Mouse (Mus musculus): ENCODE results near the gene Arl2. TPM values are rescaled to one million over a fixed set of nuclear protein-coding genes. Genes with fewer than 3 reads are reported as not detected.
A peak's percentile ranks its signal among the peaks of the same experiment; 100 is the strongest.

Arl2 gene
- polyA plus RNA-seq, 1 experiment from 2014 or later = 118 TPM

GRCm38 (mm10) chr19:6123330-6123729 is 18.0 kb downstream of the Arl2 start:
- no peak overlapping the region for H3K4me2 ChIP-seq (replicated peaks)
- H3K9me3 ChIP-seq = no peaks in the 10 kb centered on the region
- no peaks in the 10 kb centered on the region for H3K27me3 ChIP-seq
- no peak overlapping the region; the same call in 1 of the 2 replicates for H3K27ac ChIP-seq
- H3K9ac ChIP-seq (replicated peaks) = no peak overlapping the region; the same call in 1 of the 2 replicates
- H3K4me3 ChIP-seq (replicated peaks) = no peak overlapping the region
- H3K36me3 ChIP-seq = 0 out of 2 replicates have a peak, but pooled peaks cover 8% of the 10 kb centered on the region
- WGBS = 78% methylated on average over 8 of the region's 8 CpGs
- peaks cover 23% of the 10 kb centered on the region for H3K4me1 ChIP-seq (replicated peaks)
- no peak for ATAC-seq

DNA sequence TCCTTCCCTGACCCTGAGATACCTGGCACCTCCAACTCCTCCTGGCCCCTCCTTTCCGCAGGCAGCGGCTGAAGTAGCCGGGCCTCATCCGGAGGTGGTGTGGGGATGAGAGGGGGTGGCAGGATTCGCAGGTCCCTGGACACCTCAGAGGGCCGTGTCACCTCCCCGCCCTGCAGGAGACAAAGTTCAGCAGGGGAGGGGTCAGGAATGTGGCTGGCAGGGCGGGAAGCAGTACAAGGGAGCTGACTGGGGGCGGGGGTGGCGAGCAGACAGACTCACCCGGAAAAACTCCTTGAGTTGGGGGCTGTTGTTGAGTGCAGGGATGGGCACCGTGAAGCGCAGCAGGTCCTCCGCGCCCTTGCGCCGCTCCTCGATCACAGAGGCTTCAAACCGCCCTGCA is 19.6 kb downstream of the Arl2 start:
- H3K4me1 ChIP-seq (replicated peaks) = peaks cover 30% of the 10 kb centered on the region
- H3K27me3 ChIP-seq = no peaks in the 10 kb centered on the region
- no peaks in the 10 kb centered on the region for H3K9me3 ChIP-seq
- H3K9ac ChIP-seq (replicated peaks) = peak overlapping the region; percentile 7; the same call in 1 of the 2 replicates
- 40% methylated on average over 19 of the region's 19 CpGs for WGBS
- no peak overlapping the region for H3K4me2 ChIP-seq (replicated peaks)
- H3K27ac ChIP-seq = no peak overlapping the region
- H3K4me3 ChIP-seq (replicated peaks) = no peak overlapping the region
- H3K36me3 ChIP-seq = 0 out of 2 replicates have a peak, but pooled peaks cover 8% of the 10 kb centered on the region
- ATAC-seq = no peak

GRCm38 (mm10) chr19:6118677-6119185 is 22.6 kb downstream of the Arl2 start:
- H3K27me3 ChIP-seq = no peaks in the 10 kb centered on the region
- peak; percentile 68 for ATAC-seq
- peak overlapping the region; percentile 85 for H3K4me3 ChIP-seq (replicated peaks)
- no peaks in the 10 kb centered on the region for H3K9me3 ChIP-seq
- H3K9ac ChIP-seq (replicated peaks) = peak overlapping the region; percentile 92
- peaks cover 35% of the 10 kb centered on the region for H3K36me3 ChIP-seq
- 1% methylated on average over 8 of the region's 8 CpGs for WGBS
- H3K4me2 ChIP-seq (replicated peaks) = peak overlapping the region; percentile 89
- peak overlapping the region; percentile 93 for H3K27ac ChIP-seq
- peaks cover 37% of the 10 kb centered on the region for H3K4me1 ChIP-seq (replicated peaks)

- Histone ChIP-seq H3K4me2 (replicated peaks) (peak within 1 kb of the TSS; percentile 89), H3K4me1 (replicated peaks) (peaks cover 32% of the 10 kb centered on the region), H3K27me3 (no peaks in the 10 kb centered on the region), H3K36me3 (peaks cover 40% of the 10 kb centered on the region), H3K9ac (replicated peaks) (peak within 1 kb of the TSS; percentile 92), H3K4me3 (replicated peaks) (peak within 1 kb of the TSS; percentile 85), H3K27ac (peak within 1 kb of the TSS; percentile 93), H3K9me3 (no peaks in the 10 kb centered on the region)
- peak; percentile 89 for ATAC-seq
- WGBS = under 1% methylated on average over 67 of the region's 77 CpGs
Measured at GRCm38 (mm10) chr19:6117986-6118676, 23.2 kb downstream of the Arl2 start, which contains the start of gene Sac3d1. TSS of gene Sac3d1 (minus strand) at chr19:6118650.

- Histone ChIP-seq H3K4me1 (replicated peaks) (peaks cover 32% of the 10 kb centered on the region), H3K4me2 (replicated peaks) (peak overlapping the region; percentile 89), H3K27ac (peak overlapping the region; percentile 93), H3K9me3 (no peaks in the 10 kb centered on the region), H3K36me3 (peaks cover 47% of the 10 kb centered on the region), H3K27me3 (no peaks in the 10 kb centered on the region), H3K4me3 (replicated peaks) (peak overlapping the region; percentile 85), H3K9ac (replicated peaks) (peak overlapping the region; percentile 92)
- WGBS = 5% methylated on average over 32 of the region's 32 CpGs
- ATAC-seq = no peak
Measured at GRCm38 (mm10) chr19:6117346-6117985, 23.9 kb downstream of the Arl2 start.

DNA sequence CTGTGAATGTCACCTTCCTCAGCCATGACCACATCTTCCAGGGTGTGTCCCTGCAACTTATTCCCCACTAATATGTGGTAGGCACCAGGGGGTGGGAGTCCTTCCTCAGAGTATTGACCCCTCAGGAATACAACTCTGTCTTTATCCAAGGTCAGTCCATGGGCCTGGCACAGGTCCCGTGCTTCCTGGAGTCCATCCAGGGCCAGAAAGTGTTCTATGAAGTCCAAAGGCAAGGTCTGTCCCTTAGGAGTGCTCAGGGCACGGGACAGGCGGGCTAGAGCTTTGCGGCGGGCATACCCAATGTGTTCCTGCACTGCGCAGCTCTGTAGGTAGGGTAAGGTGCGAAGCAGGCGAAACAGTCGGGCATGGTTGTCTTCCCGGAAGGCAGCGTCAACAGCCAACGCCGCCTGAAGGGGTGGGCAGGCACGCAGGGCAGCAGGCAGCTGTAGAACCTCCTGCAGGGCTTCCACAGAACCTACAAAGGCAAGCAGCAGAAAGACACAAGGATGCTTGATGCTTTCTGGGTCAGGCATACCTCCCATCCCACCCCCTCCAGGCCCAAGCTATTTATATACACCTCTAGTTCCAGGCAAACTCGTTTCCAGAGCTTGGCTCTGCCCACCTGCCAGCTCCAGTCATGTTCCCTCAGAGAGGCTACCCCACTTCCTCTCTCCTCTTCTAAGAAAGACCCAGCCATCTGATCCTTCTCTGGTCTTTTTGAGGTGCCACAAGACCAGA is 25.1 kb downstream of the Arl2 start:
- WGBS = 92% methylated on average over 15 of the region's 15 CpGs
- H3K4me3 ChIP-seq (replicated peaks) = peak overlapping the region; percentile 85
- ATAC-seq = no peak
- H3K9ac ChIP-seq (replicated peaks) = peak overlapping the region; percentile 53
- H3K27me3 ChIP-seq = no peaks in the 10 kb centered on the region
- H3K4me1 ChIP-seq (replicated peaks) = peaks cover 32% of the 10 kb centered on the region
- H3K36me3 ChIP-seq = peaks cover 47% of the 10 kb centered on the region
- H3K27ac ChIP-seq = no peak overlapping the region
- peak overlapping the region; percentile 89; the same call in 1 of the 2 replicates for H3K4me2 ChIP-seq (replicated peaks)
- H3K9me3 ChIP-seq = no peaks in the 10 kb centered on the region

DNA sequence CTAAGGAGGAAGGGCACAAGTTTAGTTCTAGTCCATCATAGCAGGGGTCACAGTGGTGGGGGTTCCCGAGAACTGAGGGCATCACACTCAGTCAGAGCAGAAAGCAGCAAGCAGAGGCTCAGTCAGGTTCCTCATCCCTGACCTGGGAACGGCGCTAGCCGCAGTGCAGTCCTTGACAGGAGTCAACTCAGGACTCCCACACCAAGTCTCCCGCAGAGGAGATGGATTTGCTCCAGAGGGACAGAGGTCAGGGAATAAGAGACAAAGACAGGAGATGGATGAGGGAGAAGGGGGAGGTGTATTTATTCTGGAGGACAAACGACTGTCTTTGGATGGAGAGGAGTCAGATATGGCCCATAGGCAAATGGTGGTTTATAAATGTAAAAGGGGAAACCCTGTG is 28.2 kb downstream of the Arl2 start:
- no peak overlapping the region for H3K4me2 ChIP-seq (replicated peaks)
- 73% methylated on average over 6 of the region's 6 CpGs for WGBS

DNA sequence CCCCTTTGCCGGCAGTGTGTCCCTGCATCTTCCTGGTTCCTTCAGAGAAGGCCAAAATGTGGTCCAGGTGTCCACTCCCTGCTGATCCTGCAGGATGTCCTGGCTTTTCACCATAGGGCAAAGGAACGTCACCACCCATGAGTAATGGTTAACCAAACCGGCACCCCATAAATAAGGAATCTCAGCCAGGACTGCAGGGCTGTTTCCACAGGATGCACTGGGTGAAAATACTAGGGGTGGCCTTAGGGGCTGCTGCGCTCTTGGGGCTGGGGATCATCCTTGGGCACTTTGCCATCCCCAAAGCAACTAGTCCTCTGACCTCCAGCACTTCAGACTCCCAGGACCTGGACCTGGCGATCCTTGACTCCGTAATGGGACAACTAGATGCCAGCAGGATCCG is 35.8 kb downstream of the Arl2 start, which contains the start of gene Naaladl1:
TSS of gene Naaladl1 (plus strand) at position 197 of the 400 bp plus-strand sequence.
- H3K9ac ChIP-seq (replicated peaks) = 0 out of 2 replicates have a peak within 1 kb of the TSS, but pooled peaks have one; percentile 1

More for the DNA sequence above, 28.2 kb downstream of the Arl2 start:
- Histone ChIP-seq H3K36me3 (peaks cover 42% of the 10 kb centered on the region), H3K9me3 (no peaks in the 10 kb centered on the region), H3K9ac (replicated peaks) (no peak overlapping the region), H3K27me3 (no peaks in the 10 kb centered on the region), H3K27ac (no peak overlapping the region), H3K4me3 (replicated peaks) (no peak overlapping the region), H3K4me1 (replicated peaks) (peaks cover 17% of the 10 kb centered on the region)
- ATAC-seq = no peak

DNA sequence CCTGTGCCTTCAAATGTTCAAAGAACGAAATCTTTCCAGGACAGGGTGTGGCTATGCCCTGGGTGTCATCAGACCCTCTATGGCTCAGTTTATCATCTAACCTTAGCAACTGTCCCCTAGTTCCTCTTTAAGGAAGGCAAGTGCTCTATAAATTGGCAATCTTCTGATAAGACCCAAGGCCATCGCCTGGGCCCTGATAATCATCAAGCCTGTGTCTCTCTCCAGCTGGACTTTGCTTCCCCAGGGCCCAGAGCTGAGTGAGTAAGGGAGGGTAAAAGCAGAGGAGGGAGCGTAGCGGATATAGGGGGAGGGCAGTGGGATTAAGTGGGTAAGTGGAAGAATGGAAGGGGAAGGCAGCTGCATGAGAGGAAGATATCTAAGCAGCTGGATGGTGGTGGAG is 36.9 kb downstream of the Arl2 start:
- H3K9me3 ChIP-seq = no peaks in the 10 kb centered on the region
- H3K4me3 ChIP-seq (replicated peaks) = no peak overlapping the region
- H3K27me3 ChIP-seq = no peaks in the 10 kb centered on the region
- no peak overlapping the region for H3K27ac ChIP-seq
- no peak overlapping the region for H3K4me2 ChIP-seq (replicated peaks)
- 75% methylated on average over 4 of the region's 4 CpGs for WGBS
- H3K4me1 ChIP-seq (replicated peaks) = no peaks in the 10 kb centered on the region
- ATAC-seq = no peak
- H3K9ac ChIP-seq (replicated peaks) = 0 out of 2 replicates have a peak overlapping the region, but pooled peaks have one; percentile 1
- H3K36me3 ChIP-seq = no peaks in the 10 kb centered on the region

More for the DNA sequence above, 35.8 kb downstream of the Arl2 start, which contains the start of gene Naaladl1:
- H3K27me3 ChIP-seq = no peaks in the 10 kb centered on the region
- no peak within 1 kb of the TSS for H3K4me2 ChIP-seq (replicated peaks)
- H3K4me3 ChIP-seq (replicated peaks) = no peak within 1 kb of the TSS
- H3K27ac ChIP-seq = no peak within 1 kb of the TSS
- no peaks in the 10 kb centered on the region for H3K36me3 ChIP-seq
- no peaks in the 10 kb centered on the region for H3K4me1 ChIP-seq (replicated peaks)
- no peaks in the 10 kb centered on the region for H3K9me3 ChIP-seq
- no peak for ATAC-seq
- WGBS = 89% methylated on average over 7 of the region's 7 CpGs

GRCm38 (mm10) chr19:6102169-6102853 is 39.0 kb downstream of the Arl2 start:
- Histone ChIP-seq H3K9ac (replicated peaks) (no peak overlapping the region), H3K4me1 (replicated peaks) (no peaks in the 10 kb centered on the region), H3K27me3 (no peaks in the 10 kb centered on the region), H3K27ac (no peak overlapping the region), H3K4me3 (replicated peaks) (no peak overlapping the region), H3K9me3 (no peaks in the 10 kb centered on the region), H3K36me3 (no peaks in the 10 kb centered on the region; the same call in 1 of the 2 replicates), H3K4me2 (replicated peaks) (no peak overlapping the region)
- ATAC-seq = no peak
- WGBS = 81% methylated on average over 6 of the region's 6 CpGs

DNA sequence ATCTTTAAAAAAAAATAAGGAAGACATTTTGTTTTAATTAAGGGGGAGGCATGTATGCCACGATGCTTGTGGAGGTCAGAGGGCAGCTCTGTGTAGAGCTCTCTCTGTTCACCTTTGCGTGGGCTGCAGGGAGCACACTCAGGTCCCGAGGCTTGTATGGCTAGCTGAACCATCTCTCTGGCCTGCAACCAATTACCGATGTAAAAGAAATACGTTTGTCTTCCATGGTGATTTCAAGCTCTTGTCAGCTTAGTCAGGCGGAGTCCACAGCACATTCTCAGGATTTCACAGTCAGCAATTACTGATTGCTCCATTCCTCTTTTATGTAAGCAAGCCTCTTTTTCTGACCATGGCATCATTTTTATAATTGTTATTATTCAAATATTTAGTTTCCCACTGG is 40.2 kb downstream of the Arl2 start:
- H3K27me3 ChIP-seq = no peaks in the 10 kb centered on the region
- no peak overlapping the region for H3K9ac ChIP-seq (replicated peaks)
- no peaks in the 10 kb centered on the region for H3K4me1 ChIP-seq (replicated peaks)
- H3K4me3 ChIP-seq (replicated peaks) = no peak overlapping the region
- no peak overlapping the region for H3K4me2 ChIP-seq (replicated peaks)
- ATAC-seq = no peak
- no peak overlapping the region for H3K27ac ChIP-seq
- no peaks in the 10 kb centered on the region for H3K9me3 ChIP-seq
- WGBS = 73% methylated on average over 6 of the region's 6 CpGs
- no peaks in the 10 kb centered on the region; the same call in 1 of the 2 replicates for H3K36me3 ChIP-seq

Data from midbrain, embryonic 13.5 days (tissue).